Mouse (Mus musculus) cerebellum, adult 11-12 months (tissue): ENCODE data around the gene Gm5617.
"Not testable (repeated sequence)": the region's sequence is repeated elsewhere in the genome, so short reads cannot be mapped to it uniquely, and the experiment has no call there.

Experiments
- DNase-seq: peaks from one replicate; pipeline ENCODE4 v3.0.0; 2022

Gene Gm5617

DNA sequence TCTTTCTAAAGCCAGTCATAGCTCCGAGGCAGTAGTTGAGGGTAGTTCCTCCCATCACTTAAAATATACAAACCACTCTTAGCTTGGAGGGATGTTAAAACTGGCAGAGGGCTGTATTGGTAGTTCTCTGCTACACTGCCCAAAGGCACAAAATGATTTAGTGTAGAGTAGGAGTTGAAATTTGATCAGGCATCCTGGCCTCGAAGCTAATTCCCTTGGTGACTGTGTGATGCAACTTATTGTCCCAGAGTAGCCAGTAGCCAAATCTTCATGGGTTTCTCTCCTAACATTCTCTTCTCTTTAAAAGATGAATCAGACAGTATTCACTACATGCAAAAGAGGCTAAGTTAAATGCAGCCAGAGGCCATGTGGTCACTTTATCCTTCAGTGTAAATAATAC is 7.8 kb downstream of the Gm5617 start:
- DNase-seq, result no peak

DNA sequence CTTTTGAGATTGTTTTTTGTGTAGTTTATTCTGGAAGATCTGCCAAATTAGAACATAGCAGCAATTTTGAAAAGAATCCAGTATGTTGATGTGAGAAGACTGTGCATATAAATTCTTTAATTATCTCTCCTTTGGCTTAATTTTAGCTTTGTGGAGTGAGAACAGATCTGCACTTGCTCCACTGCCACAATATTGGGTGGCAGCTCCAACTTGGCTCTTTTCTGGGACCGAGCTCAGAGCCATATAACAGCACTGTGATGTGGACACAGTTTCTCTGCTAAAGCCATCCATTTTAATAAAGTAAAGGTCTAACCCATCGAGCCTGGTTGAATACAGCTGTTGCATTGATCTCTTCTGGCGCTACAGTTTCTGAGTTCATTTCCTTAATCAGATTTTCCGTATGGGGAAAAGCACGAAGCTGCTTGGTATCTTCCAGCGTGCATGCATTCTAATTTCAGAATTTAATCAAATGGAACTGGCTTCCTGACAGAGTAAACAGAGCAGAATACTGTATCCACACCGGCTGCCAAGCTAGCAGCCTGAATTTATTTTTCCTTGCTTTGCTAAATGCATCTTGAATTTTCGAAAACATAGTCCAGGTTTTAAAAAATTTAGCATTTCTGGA is 9.6 kb downstream of the Gm5617 start:
- no peak for DNase-seq

DNA sequence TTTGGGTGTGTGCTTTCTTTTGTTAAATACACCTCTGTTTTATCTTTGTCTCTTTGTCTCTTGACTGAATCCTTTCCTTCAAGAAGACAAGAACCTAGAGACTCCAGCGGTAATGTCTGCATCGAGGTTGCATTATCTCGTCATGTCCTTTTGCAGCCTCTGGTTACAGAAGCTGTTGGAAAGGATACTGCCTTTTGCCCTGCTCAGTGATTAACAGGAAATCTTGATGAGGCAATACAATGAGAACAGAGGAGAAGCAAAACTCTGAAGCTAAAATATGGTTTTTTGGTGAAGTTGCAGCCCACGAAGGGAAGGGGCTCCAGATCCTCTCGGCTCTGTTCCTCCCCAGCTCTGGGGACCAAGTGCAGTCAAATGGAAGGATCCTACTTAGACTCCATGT is 14.9 kb downstream of the Gm5617 start:
- no peak for DNase-seq

DNA sequence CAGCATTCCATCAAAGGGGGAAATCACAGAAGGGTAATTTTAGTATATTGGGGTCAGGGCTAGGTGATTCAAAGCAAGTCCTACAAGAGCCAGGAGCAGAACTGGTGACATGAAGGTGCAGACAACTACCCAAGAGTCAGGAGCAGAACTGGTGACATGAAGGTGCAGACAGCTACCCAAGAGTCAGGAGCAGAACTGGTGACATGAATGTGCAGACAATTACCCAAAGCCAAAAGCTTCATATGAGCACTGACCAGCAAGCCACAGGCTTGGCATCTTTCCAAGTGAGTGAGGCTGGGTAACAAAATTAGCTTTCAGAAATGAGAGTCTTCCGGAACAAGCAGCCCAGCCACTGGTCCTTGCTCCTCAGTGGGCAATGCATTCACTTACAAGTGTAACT is 20.1 kb downstream of the Gm5617 start:
- DNase-seq, result no peak

DNA sequence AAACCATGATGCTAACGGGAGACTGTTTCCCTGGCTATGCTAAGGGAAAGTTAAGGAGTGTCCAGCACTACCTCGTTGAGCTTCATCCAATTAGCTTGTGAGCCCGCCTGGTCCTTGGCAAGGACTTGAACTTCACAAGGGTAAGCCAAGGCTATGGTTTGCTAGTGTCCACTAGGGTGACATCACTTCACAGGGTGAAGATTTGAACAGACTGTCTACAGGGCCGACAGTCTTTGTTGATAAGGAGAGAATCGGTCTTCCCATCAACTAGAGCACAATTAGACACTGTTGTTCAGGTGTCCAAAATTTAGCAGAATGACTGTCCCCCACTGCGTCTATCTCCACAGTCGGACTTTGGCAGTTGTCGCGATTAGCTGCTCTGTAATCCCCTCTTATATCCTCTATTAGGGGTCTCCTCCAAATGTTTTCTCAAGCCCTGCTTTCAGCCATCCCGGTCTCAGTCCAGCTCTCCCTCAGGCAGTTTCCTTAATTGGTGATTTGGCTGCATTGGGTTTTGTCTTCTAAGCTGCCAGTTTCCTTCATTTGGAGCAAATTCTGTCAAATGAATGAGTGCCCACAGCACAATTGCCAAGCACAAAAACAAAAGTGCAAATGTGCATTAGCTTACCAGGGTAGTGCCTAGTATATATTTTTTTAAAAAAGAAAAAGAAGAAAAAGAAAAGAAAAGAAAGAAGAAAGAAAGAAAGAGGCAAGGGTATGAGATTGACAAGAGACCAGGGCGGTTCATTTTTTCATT is 21.6 kb downstream of the Gm5617 start:
- DNase-seq, result no peak

DNA sequence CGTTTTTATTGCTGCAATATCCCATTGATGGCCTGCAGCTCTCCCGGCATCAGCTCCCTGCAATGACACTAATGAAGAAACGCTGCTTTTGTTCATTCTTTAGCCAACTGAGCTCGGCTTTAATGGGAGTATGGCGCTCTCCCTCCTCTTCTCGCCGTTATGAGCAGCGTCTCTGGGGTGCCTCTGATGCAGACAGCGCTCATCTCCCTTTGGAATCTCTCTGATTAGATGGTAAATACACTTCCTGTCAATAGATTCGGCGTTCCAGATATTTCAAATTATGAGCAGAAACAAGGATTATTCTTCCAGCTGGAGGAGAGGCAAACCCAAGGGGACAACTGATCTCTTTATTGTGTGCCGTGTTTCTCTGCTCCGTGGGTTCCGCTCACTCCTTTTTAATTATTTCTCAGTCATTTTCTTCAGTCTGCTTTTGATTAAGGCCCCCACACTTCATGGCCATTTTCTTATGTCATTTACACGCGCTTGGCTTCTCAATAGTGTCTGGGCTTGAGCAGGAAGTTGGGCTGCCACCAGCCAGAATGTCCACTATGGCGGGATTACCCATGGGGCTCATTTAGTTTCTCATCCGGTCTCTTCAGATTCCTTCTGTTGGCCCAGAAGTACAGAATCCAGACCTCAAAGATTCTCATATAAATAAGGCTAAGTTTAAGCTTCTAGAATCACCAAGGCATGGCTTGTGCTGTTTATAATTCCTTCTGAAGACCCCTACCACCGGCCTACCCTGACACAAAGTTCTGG is 22.3 kb downstream of the Gm5617 start:
- DNase-seq, result no peak

DNA sequence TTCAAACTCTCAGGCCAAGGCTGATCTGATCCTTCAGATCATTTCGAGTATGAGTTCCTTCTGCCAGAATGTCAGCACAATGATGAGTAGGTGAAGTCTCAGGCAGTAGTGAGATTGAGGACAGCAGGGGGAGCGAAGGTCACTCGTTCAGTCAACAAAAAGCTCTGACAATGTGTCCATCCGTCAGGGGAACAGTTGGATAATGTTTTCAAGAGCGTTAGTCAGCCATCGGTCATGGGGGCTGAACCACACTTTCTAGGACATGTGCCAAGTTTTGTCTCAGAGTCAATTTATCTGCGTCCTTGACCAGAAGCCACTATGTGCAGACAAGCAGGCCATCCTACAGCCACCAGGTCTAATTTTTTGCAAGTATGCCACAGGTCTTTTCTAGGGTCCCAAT is 25.2 kb downstream of the Gm5617 start:
- not testable (repeated sequence) for DNase-seq

DNA sequence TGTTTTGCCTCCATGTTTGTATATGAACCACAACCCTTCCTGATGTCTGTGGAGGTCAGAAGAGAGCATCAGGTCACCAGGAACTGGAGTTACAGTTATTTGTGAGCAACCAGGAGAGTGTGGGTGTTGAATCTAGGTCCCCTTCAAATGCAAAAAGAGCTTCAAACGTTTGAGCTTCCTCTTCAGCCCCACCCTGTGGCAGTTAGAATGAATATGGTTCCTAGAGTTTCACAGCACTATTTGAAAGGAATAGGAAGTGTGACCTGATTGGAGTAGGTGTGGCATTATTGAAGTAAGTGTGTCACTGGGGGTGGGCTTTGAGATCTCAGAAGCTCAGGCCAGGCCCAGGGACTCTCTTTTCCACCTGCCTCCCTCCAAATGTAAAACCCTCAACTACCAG is 30.3 kb downstream of the Gm5617 start:
- no peak for DNase-seq

DNA sequence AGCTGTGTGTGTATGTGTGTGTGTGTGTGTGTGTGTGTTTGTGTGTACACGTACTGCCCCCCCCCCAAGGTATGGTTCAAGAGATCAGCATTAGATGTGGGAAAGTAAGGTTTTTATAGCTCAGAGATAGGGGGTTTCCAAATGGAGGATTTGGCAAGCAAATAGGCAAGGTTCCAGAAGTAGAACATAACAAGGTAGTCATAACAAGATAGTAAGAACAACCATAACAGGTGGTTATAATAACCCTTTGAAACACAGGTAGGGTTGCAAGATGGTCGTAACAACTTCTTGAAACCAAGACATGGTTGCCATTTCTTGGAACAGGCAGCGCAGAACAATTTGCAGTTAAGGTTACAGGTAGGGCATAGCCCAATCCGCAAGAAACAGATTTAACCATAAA is 31.3 kb downstream of the Gm5617 start:
- no peak for DNase-seq

DNA sequence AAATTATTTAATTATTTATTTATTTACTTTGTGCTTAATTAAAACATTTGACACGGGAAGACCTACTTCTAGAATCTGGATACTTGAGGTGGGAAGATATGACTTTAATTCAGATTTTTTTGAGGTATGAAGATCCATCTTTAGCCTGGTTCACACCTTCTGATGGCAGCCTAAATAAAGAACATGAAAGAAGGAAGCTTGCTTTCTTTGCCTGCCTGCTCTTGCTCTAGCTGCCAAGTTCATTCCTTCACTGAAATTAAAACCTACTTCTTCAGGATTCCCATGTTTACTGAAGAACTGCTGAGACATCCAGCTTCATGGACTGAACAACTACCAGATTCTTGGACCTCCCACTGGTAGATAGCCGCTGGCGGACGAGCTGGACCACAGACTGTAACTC is 36.1 kb downstream of the Gm5617 start:
- DNase-seq, result no peak

DNA sequence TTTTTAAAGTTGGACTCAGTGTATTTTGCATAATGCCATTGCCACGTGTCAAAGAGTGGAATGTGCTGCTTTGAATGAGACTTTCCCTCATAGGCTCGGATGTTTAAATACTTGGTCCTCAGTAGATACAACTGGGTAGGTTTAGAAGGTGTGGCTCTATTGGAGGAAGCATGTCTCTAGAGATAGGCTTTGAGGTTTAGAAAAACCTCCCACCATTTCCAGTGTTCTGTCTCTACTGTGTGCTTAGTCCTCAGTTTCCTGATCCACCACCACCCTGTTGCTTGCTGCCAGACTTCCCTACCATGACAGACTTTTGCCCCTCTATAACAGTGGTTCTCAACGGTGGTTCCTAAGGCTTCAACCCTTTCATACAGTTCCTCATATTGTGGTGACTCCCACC is 37.0 kb downstream of the Gm5617 start:
- no peak for DNase-seq

DNA sequence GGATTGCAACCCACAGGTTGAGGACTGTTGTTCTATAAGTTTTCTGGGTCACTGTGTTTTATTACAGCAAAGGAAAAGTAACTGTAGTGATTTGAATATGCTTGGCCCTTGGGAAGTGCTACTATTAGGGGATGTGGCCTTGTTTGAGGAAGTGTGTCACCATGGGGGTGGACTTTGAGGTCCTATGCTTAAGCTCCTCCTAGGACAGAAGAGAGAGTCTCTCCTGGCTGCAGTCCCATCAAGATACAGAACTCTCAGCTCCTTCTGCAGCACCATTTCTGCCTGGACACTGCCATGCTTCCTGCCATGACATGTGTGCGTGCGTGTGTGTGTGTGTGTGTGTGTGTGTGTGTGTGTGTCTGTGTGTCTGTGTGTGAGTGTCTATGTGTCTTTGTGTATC is 37.5 kb downstream of the Gm5617 start:
- no peak for DNase-seq

DNA sequence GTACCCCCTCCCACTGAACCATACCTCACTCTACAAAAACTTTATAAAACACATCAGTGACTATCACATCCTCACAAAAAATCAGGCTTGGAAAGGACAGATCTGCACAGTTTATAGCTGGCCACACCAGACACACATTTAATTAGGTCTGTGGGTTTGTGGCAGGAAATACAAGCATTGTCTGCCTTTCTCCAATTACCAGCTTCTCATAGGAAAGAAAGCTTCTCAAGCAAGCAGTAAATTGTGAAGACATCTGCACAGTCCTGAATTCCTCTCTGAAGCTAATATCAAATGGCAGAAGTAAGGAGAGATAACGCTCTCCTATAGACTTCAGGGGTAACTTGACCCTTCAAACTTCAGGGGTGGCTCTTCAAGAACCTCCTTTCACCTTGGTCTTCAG is 41.2 kb downstream of the Gm5617 start:
- DNase-seq, result no peak

DNA sequence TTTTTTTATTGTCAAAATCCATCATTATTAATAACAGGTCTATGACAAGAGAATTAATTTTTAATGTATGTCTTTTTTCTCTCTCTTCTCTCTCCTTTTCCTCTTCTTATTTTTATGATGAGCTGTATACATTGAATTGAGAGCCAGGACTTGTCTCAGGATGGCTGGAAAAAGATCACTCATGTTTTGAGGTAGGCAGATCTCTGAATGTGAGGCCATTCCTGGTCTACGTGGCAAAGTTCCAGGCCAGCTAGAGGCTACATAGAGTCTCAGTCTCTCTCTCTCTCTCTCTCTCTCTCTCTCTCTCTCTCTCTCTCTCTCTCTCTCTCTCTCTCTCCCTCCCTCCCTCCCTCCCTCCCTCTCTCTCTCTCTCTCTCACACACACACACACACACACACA is 42.4 kb downstream of the Gm5617 start:
- DNase-seq, result not testable (repeated sequence)

DNA sequence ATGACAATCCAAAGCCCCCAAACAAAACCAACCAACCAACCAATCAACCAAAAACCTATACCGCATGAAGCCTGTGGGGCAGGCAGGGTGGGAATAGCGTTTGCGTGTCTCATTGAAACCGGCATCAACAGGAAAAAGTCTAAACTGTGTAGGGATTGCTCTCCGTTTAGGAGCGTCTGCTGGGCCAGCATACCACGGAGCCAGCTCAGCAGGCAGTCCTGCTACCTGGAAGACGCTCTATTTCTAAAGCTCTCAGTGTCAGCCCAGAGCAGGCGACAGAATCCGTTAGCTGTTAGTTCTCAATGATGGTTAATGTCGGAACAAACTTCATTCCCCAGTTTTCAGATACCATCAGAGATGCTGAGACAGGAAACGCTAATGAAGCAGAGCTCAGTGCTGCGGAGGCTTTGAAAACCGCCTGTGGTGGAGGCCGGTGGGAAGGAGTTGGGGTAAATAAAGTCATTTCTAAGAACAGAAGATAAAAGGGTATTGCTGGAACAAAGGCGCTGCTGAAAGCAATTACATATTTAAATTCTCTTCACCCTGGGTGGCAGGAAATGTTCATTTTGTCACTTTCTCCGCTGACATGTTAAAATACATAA is 42.9 kb downstream of the Gm5617 start:
- DNase-seq, result no peak

DNA sequence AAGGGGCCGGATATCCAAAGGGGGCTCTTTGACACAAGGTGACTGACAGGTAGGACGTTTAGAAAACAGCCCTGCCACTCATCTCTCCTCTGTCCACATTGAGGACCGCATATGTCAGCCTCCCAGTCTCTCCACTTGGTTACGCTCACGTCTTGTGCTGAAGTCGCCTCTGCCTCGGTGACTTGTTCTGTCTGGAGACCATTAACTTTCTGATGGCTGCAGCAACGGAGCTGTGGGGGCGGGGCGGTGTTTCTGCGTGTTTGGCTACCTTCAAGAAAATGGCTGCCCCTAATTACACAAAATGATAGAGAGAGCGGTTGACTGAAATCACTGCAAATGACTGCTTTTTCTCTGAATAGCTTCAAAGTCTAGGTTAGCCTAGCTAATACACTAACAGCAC is 43.4 kb downstream of the Gm5617 start:
- DNase-seq, result no peak
